Mouse (Mus musculus) neural tube, embryonic 12.5 days (tissue): ENCODE measurements at regions not wholly inside any gene's neighbourhood (a gene's known extent, or its start where the extent isn't known, plus 50 kb on each side); places are given as distances from the start of the nearest gene placed in this dataset.
"Not testable (repeated sequence)": the region's sequence is repeated elsewhere in the genome, so short reads cannot be mapped to it uniquely, and the experiment has no call there.

Experiments
- ATAC-seq: fragments of 200-750 bp; cut with Nextera tagmentation; 2 replicates; pipeline ENCODE4 v1.8.0; 2017; ENCODE audit warnings: low read depth, mild to moderate bottlenecking, moderate TSS enrichment, moderate library complexity; ENCODE audit not compliant: low FRiP score
- H3K27ac ChIP-seq: fragments of 300-500 bp; sonication (generic); 2 replicates; pipeline ENCODE4 v1.5.1; 2016
- H3K27me3 ChIP-seq: fragments of 300-500 bp; sonication (generic); replicated peaks from 2 replicates; pipeline ENCODE4 v1.6.1; 2016; ENCODE audit warnings: mild to moderate bottlenecking
- H3K36me3 ChIP-seq: fragments of 300-500 bp; sonication (generic); 2 replicates; pipeline ENCODE4 v1.6.1; 2016; ENCODE audit warnings: mild to moderate bottlenecking
- H3K4me1 ChIP-seq: fragments of 300-500 bp; sonication (generic); 2 replicates; pipeline ENCODE4 v1.6.1; 2016
- H3K4me2 ChIP-seq: fragments of 300-500 bp; sonication (generic); replicated peaks from 2 replicates; pipeline ENCODE4 v1.6.1; 2016; ENCODE audit warnings: mild to moderate bottlenecking
- H3K4me3 ChIP-seq: fragments of 300-500 bp; sonication (generic); 2 replicates; pipeline ENCODE4 v1.5.1; 2016
- H3K9ac ChIP-seq: fragments of 300-500 bp; sonication (generic); 2 replicates; pipeline ENCODE4 v1.6.1; 2016; ENCODE audit warnings: mild to moderate bottlenecking
- H3K9me3 ChIP-seq: fragments of 300-500 bp; sonication (generic); 2 replicates; pipeline ENCODE4 v1.6.1; 2016; ENCODE audit warnings: mild to moderate bottlenecking
- WGBS: fragments of 180-500 bp; shearing (Covaris S2); methylation state at CpG from one replicate; pipeline ENCODE4 v1.1.7; 2016; 5-methylcytosine and 5-hydroxymethylcytosine counted together

DNA sequence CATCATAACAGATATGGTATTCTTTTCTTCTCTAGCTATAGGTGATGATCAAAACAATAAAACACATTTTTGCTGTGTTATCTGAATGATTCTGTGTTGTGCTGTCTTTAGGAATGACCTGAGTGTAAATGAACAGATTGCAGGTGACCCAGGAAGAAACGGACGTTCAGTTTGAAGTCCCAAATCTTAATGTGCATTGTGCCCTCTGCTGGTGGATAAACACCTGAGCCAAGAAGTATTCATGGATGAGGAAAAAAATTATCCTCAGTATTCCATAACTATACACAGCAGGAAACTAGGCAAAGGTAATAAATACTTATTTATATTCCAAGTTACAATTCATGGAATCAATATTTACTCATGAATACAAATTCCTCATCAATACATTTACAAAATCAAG lies 384.3 kb upstream of the Dab2 start:
- Histone ChIP-seq H3K4me3 (no peak overlapping the region), H3K4me1 (no peaks in the 10 kb centered on the region), H3K4me2 (no peak overlapping the region), H3K27ac (no peak overlapping the region), H3K9me3 (no peaks in the 10 kb centered on the region), H3K9ac (no peak overlapping the region), H3K36me3 (no peaks in the 10 kb centered on the region), H3K27me3 (no peaks in the 10 kb centered on the region)
- WGBS, result 13% methylated on average over 2 of the region's 2 CpGs
- ATAC-seq, result no peak

- no peaks in the 10 kb centered on the region for H3K4me1 ChIP-seq
- no peak overlapping the region for H3K27ac ChIP-seq
- no peak for ATAC-seq
- no peaks in the 10 kb centered on the region for H3K9me3 ChIP-seq
- H3K9ac ChIP-seq, result no peak overlapping the region
- no peak overlapping the region for H3K4me2 ChIP-seq
- no peak overlapping the region for H3K4me3 ChIP-seq
- H3K27me3 ChIP-seq, result no peaks in the 10 kb centered on the region
- H3K36me3 ChIP-seq, result no peaks in the 10 kb centered on the region
- 68% methylated on average over 4 of the region's 4 CpGs for WGBS
These were observed 379.5 kb upstream of the Dab2 start for GRCm38 (mm10) chr15:5920058-5920457.

- Histone ChIP-seq H3K4me3 (no peak overlapping the region), H3K9me3 (no peaks in the 10 kb centered on the region), H3K36me3 (no peaks in the 10 kb centered on the region), H3K4me1 (no peaks in the 10 kb centered on the region), H3K27ac (no peak overlapping the region), H3K4me2 (no peak overlapping the region), H3K9ac (no peak overlapping the region), H3K27me3 (no peaks in the 10 kb centered on the region)
- 83% methylated on average over 3 of the region's 3 CpGs for WGBS
- no peak for ATAC-seq
These were observed 371.8 kb upstream of the Dab2 start for GRCm38 (mm10) chr15:5927768-5928167.

DNA sequence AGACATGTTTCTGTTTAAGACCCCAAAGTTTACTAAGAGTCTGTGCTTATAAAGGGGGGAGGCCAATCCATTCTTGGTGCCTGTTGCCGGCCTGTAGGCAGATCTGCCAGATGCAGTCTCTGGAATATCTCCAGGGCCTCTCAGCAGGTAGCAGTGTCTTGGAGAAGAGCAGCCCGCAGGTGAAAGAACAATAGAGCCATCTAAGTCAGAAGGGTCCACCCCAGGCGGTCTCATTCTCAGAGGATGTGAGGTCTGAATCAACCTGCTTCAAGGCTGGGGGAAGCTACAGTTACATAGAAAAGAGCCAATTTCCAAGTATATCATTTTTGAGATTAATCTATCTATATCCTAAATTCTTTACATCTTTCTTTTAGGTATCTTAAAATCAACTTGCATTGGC lies 366.0 kb upstream of the Dab2 start:
- Histone ChIP-seq H3K36me3 (no peaks in the 10 kb centered on the region), H3K27me3 (no peaks in the 10 kb centered on the region), H3K9me3 (no peaks in the 10 kb centered on the region), H3K4me3 (no peak overlapping the region), H3K4me1 (no peaks in the 10 kb centered on the region), H3K27ac (no peak overlapping the region), H3K4me2 (no peak overlapping the region), H3K9ac (no peak overlapping the region)
- no peak for ATAC-seq
- 24% methylated on average over 3 of the region's 3 CpGs for whole genome bisulfite sequencing

GRCm38 (mm10) chr15:5940945-5941344 lies 358.6 kb upstream of the Dab2 start:
- H3K9ac ChIP-seq, result no peak overlapping the region
- H3K4me3 ChIP-seq, result no peak overlapping the region
- peak; percentile 65 for ATAC-seq
- no peaks in the 10 kb centered on the region for H3K27me3 ChIP-seq
- no peak overlapping the region for H3K27ac ChIP-seq
- 14% methylated on average over 2 of the region's 2 CpGs for WGBS
- no peak overlapping the region for H3K4me2 ChIP-seq
- no peaks in the 10 kb centered on the region for H3K36me3 ChIP-seq
- H3K4me1 ChIP-seq, result no peaks in the 10 kb centered on the region
- no peaks in the 10 kb centered on the region for H3K9me3 ChIP-seq

DNA sequence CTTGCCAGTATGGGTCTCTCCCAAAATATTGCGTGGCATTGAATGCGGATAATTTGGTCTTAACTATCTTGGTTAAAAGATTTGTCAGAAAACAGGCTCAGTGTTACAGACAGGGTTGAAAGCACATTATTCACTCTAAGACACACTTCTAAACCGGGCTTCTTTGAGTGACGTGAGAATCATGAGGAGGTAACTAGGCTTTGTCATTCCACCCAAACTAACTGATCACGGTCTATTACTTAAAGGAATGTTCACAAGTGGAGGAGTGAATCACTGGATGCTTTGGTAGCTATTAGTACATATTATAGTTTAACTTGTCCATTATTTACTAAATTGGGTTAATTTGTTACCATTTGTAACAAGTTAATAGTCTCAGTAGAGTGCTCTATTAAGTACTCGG lies 352.9 kb upstream of the Dab2 start:
- Histone ChIP-seq H3K9ac (no peak overlapping the region), H3K4me3 (no peak overlapping the region), H3K27ac (no peak overlapping the region), H3K4me1 (no peaks in the 10 kb centered on the region), H3K36me3 (no peaks in the 10 kb centered on the region), H3K9me3 (no peaks in the 10 kb centered on the region), H3K27me3 (no peaks in the 10 kb centered on the region), H3K4me2 (no peak overlapping the region)
- WGBS, result 90% methylated on average over 6 of the region's 6 CpGs
- no peak for ATAC-seq

DNA sequence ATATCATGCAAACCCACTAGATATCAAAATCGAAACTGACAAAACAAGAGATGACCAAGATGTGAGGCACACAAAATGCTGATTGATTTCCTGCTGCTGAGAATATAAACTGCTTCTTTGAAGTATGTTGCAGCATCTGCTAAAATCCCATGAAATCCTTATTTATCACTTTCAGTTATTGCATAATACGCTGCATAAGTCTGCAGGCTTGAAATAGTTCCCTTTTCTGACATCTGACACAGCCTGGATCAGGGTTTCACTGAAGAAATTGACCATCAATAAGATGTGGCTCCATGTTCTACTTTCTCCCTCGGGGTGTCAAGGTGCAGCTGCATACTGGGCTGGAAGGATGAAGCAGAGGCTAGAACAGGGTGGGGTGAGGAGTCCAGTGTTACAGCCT lies 348.7 kb upstream of the Dab2 start:
- no peak overlapping the region for H3K4me2 ChIP-seq
- H3K9me3 ChIP-seq, result no peaks in the 10 kb centered on the region
- no peak overlapping the region for H3K9ac ChIP-seq
- no peaks in the 10 kb centered on the region for H3K27me3 ChIP-seq
- H3K27ac ChIP-seq, result no peak overlapping the region
- no peaks in the 10 kb centered on the region for H3K36me3 ChIP-seq
- no peaks in the 10 kb centered on the region for H3K4me1 ChIP-seq
- no peak overlapping the region for H3K4me3 ChIP-seq
- no peak for ATAC-seq
- 80% methylated on average over 3 of the region's 3 CpGs for WGBS

DNA sequence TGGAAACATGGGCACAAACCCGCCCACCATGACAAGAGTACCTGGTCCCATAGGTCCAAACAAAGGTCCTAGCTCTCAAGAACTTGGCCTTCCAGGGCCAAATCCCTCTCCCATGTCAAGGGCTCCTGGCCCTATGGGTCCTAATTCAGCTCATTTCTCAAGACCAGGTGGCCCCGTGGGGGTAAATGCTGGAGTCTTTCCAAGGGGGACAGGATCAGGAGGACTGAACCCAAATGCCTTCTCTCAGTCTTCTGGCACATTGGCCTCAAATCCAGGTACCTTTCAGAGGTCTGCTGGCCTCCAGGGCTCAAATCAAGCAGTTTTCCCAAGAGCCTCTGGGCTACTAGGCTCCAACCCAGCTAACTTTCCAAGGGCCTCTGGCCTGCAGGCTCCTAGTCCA lies 347.9 kb upstream of the Dab2 start:
- H3K4me2 ChIP-seq, ATAC-seq, H3K4me1 ChIP-seq, H3K36me3 ChIP-seq, H3K27ac ChIP-seq, H3K27me3 ChIP-seq, H3K9ac ChIP-seq, H3K9me3 ChIP-seq, H3K4me3 ChIP-seq: not testable (repeated sequence)
- 97% methylated on average over 2 of the region's 2 CpGs for WGBS

GRCm38 (mm10) chr15:5953106-5953505 lies 346.5 kb upstream of the Dab2 start:
- ATAC-seq, result no peak

DNA sequence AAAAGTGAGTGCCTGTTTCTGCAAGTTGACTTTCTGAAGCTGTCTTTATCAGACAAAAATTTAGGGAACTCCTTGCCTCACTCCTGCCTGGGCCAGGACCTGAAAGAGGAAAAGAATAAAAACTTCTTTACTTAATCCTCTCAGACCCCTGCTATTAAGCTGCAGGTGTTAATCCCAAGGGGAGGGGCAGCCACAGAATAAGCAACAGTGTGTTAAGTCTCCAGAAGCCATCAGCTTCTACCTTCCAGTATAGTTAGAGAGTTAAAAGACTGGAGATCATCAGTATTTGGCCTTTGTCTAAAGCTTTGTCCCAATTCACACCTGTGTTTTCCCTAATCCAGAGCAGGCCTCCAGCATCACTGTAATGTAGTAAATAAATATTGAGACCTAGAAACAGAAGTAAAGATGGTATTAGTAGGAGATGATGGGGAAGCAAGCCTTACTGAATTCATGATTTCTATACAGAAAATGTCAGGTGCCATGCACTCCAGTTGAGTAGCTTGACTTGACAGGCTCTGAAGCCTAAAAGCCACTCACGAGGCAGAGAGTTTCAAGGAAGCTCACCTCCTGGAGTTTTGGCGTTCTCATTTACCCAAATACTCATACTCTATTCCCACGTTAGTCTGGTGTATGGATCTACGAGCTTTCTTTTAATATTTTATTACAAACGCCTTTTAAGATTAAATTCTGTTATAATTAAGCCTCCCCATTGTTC lies 308.1 kb upstream of the Dab2 start:
- H3K4me1 ChIP-seq, result no peaks in the 10 kb centered on the region
- no peaks in the 10 kb centered on the region for H3K36me3 ChIP-seq
- no peak overlapping the region for H3K9ac ChIP-seq
- no peaks in the 10 kb centered on the region for H3K27me3 ChIP-seq
- no peak overlapping the region for H3K27ac ChIP-seq
- no peaks in the 10 kb centered on the region for H3K9me3 ChIP-seq
- H3K4me2 ChIP-seq, result no peak overlapping the region
- no peak overlapping the region for H3K4me3 ChIP-seq
- 77% methylated on average over 5 of the region's 5 CpGs for WGBS
- no peak for ATAC-seq

More at GRCm38 (mm10) chr15:5953106-5953505, 346.5 kb upstream of the Dab2 start:
- Histone ChIP-seq H3K4me3 (no peak overlapping the region), H3K27ac (no peak overlapping the region), H3K4me1 (no peaks in the 10 kb centered on the region), H3K9me3 (no peaks in the 10 kb centered on the region), H3K27me3 (no peaks in the 10 kb centered on the region), H3K9ac (no peak overlapping the region), H3K36me3 (no peaks in the 10 kb centered on the region), H3K4me2 (no peak overlapping the region)

DNA sequence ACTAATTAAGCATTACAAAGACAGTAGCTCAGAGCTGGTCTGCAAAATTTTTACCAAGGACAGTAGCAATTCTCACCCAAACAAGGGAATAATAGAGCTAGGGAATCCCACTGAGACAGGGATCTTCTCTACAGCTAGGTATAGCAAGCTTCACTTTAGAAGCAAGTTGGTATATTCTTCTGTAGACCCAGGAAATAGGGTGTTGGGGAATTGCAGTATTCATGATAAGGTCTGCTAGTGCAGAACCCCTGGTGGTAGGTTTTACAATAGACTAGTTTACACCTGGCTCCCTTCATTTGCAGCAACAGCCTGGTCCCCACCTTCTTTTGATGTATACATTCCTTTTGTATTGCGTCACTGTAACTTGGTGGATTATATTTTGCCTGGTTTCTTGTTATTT lies 307.4 kb upstream of the Dab2 start:
- not testable (repeated sequence) for H3K9ac ChIP-seq, H3K4me3 ChIP-seq, H3K27ac ChIP-seq, H3K27me3 ChIP-seq, H3K4me2 ChIP-seq, H3K4me1 ChIP-seq, H3K36me3 ChIP-seq, ATAC-seq, H3K9me3 ChIP-seq
- WGBS, result 89% methylated on average over 1 of the region's 1 CpGs

DNA sequence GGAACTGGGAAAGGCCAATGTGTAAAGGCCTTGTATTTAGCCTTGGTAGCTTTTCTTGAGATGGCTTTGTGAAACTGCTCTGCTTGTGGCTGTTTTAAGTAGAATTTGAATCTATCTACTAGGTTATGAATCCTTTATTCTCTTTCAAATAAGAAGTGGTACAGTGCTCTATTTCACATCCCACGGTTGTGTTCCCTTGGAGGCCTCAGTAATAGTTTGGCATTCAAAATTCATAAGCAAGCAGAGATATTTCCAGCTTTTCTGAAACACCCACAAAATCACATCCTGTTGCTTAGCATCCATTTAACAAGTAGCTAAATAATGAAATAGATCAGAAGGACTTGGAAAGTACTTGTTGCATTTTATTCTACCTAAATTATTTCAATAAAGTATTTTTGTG lies 298.8 kb upstream of the Dab2 start:
- Histone ChIP-seq H3K4me1 (no peaks in the 10 kb centered on the region), H3K27ac (no peak overlapping the region), H3K9me3 (no peaks in the 10 kb centered on the region), H3K27me3 (no peaks in the 10 kb centered on the region), H3K9ac (no peak overlapping the region), H3K4me3 (no peak overlapping the region), H3K4me2 (no peak overlapping the region), H3K36me3 (no peaks in the 10 kb centered on the region)
- ATAC-seq, result no peak
- 91% methylated on average over 1 of the region's 1 CpGs for WGBS

DNA sequence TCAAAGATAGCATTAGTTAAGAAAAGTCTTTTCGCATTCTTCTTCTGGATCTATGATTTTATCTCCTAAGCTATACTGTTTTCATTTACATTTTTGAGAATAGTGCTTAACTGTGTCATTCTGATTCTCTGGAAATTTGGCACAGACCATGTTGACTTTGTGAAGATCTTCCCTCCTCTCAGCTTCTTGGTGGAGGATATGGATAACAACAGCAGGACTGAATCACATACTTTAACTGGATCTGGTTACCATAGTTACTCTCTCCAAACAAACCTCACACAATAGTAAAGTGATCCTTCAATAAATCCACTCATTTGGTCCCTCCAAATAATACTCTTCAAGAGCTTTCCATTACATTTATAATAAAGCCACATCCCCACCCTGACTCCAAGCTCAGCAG lies 298.2 kb upstream of the Dab2 start:
- H3K27ac ChIP-seq, result no peak overlapping the region
- no peaks in the 10 kb centered on the region for H3K27me3 ChIP-seq
- no peak overlapping the region for H3K4me2 ChIP-seq
- H3K4me3 ChIP-seq, result no peak overlapping the region
- 96% methylated on average over 1 of the region's 1 CpGs for WGBS
- H3K9me3 ChIP-seq, result no peaks in the 10 kb centered on the region
- no peak for ATAC-seq
- no peaks in the 10 kb centered on the region for H3K4me1 ChIP-seq
- no peak overlapping the region for H3K9ac ChIP-seq
- H3K36me3 ChIP-seq, result no peaks in the 10 kb centered on the region
